Mouse (Mus musculus): ENCODE results near the gene Bmp3. TPM values are rescaled to one million over a fixed set of nuclear protein-coding genes. Genes with fewer than 3 reads are reported as not detected.
A peak's percentile ranks its signal among the peaks of the same experiment; 100 is the strongest.

The Bmp3 gene
- polyA plus RNA-seq, 1 experiment from 2014 or later: 3.2 TPM

GRCm38 (mm10) chr5:98922921-98923320 is 68.7 kb downstream of the Bmp3 start:
- H3K4me3 ChIP-seq (ENCODE audit: low read depth, low read length): no peak overlapping the region

More at GRCm38 (mm10) chr5:98922921-98923320, 68.7 kb downstream of the Bmp3 start:
- H3K36me3 ChIP-seq (ENCODE audit: control insufficient read depth, insufficient read depth): no peaks in the 10 kb centered on the region
- H3K9ac ChIP-seq (ENCODE audit: low read depth, low read length): no peak overlapping the region
- WGBS: 83% methylated on average over 3 of the region's 3 CpGs
- H3K4me2 ChIP-seq (replicated peaks; ENCODE audit: low read depth): no peak overlapping the region
- no peak overlapping the region for H3K27ac ChIP-seq (ENCODE audit: low read depth, low read length)
- ATAC-seq: peak; percentile 58
- no peaks in the 10 kb centered on the region for H3K9me3 ChIP-seq (ENCODE audit: control insufficient read depth)
- no peaks in the 10 kb centered on the region for H3K4me1 ChIP-seq (replicated peaks; ENCODE audit: control insufficient read depth, insufficient read depth, low read length)
- no peak for TF ChIP-seq CTCF (IDR thresholded peaks at IDR 0.05; ENCODE audit: low read depth)
- H3K27me3 ChIP-seq (replicated peaks; ENCODE audit: control insufficient read depth, insufficient read depth, low read length): no peaks in the 10 kb centered on the region

Other genes with a start within 250 kb of the Bmp3 start
- 87.8 and 91.4 TPM in 2 replicates for gene Prkg2, start 182.9 kb downstream of the Bmp3 start, polyA plus RNA-seq (2015; fragmentation: Nextera tagmentation; extraction: Ambion mirVana)